Mouse (Mus musculus): ENCODE measurements around the gene Enpp7.
A peak's percentile ranks its signal among the peaks of the same experiment; 100 is the strongest.

Gene Enpp7

GRCm38 (mm10) chr11:119035686-119036165 is 47.7 kb downstream of the Enpp7 start:
- DNase-seq (ENCODE audit: low read depth, low spot score) = no peak

GRCm38 (mm10) chr11:119036447-119036846 is 48.5 kb downstream of the Enpp7 start:
- DNase-seq (ENCODE audit: low read depth, low spot score) = no peak

GRCm38 (mm10) chr11:119036934-119037779 is 49.2 kb downstream of the Enpp7 start:
- DNase-seq (ENCODE audit: low read depth, low spot score) = no peak

GRCm38 (mm10) chr11:119037780-119038401 is 49.9 kb downstream of the Enpp7 start:
- no peak for DNase-seq (ENCODE audit: low read depth, low spot score)

- no peak for DNase-seq (ENCODE audit: low read depth, low spot score)
These were observed 50.9 kb downstream of the Enpp7 start for GRCm38 (mm10) chr11:119038744-119039484.

- DNase-seq (ENCODE audit: low read depth, low spot score) = no peak
These were observed 51.9 kb downstream of the Enpp7 start for GRCm38 (mm10) chr11:119039732-119040512.

GRCm38 (mm10) chr11:119040600-119041324 is 52.8 kb downstream of the Enpp7 start, which contains the start of gene Cbx8:
Gene Cbx8, minus strand, starts transcription at chr11:119040969.
- peak; percentile 100 for DNase-seq (ENCODE audit: low read depth, low spot score)

- no peak for DNase-seq (ENCODE audit: low read depth, low spot score)
These were observed 53.3 kb downstream of the Enpp7 start for GRCm38 (mm10) chr11:119041325-119041716.

- DNase-seq (ENCODE audit: low read depth, low spot score) = no peak
These were observed 53.9 kb downstream of the Enpp7 start for GRCm38 (mm10) chr11:119041750-119042465.

Measured in skeletal muscle tissue, adult 2 months (tissue).